Mouse (Mus musculus): Measurements from ENCODE around the gene Arfgef2.

GRCm38 (mm10) chr2:166801436-166801835 lies 4.0 kb upstream of the Arfgef2 start:
- no peak for TF ChIP-seq CTCF (IDR thresholded peaks at IDR 0.05; ENCODE audit: low read depth)
- TF ChIP-seq EP300 (IDR thresholded peaks at IDR 0.05; ENCODE audit: low read depth), result no peak
